Mouse (Mus musculus) intestine, postnatal 0 days (tissue): ENCODE measurements around the gene Zfp524. TPM values are rescaled to one million over a fixed set of nuclear protein-coding genes. Genes with fewer than 3 reads are reported as not detected.

ENCODE experiments used
- ATAC-seq: fragments of 200-750 bp; cut with Nextera tagmentation; 2 replicates; pipeline ENCODE4 v1.8.0; 2017; ENCODE audit warnings: mild to moderate bottlenecking, moderate TSS enrichment, moderate library complexity
- H3K27ac ChIP-seq: fragments of 300-500 bp; sonication (generic); 2 replicates; pipeline ENCODE4 v1.5.1; 2014; ENCODE audit warnings: mild to moderate bottlenecking, low read depth, low read length, moderate library complexity
- H3K27me3 ChIP-seq: fragments of 300-500 bp; sonication (generic); replicated peaks from 2 replicates; pipeline ENCODE4 v1.6.1; 2014; ENCODE audit warnings: low read length, mixed read lengths; ENCODE audit not compliant: control insufficient read depth, insufficient read depth
- H3K36me3 ChIP-seq: fragments of 300-500 bp; sonication (generic); 2 replicates; pipeline ENCODE4 v1.6.1; 2014; ENCODE audit warnings: mild to moderate bottlenecking, moderate library complexity; ENCODE audit not compliant: control insufficient read depth, insufficient read depth
- H3K4me1 ChIP-seq: fragments of 300-500 bp; sonication (generic); replicated peaks from 2 replicates; pipeline ENCODE4 v1.6.1; 2014; ENCODE audit warnings: antibody characterized with exemption, low read length, mixed read lengths; ENCODE audit not compliant: control insufficient read depth, insufficient read depth
- H3K4me2 ChIP-seq: fragments of 300-500 bp; sonication (generic); replicated peaks from 2 replicates; pipeline ENCODE4 v1.6.1; 2014; ENCODE audit warnings: low read depth, mild to moderate bottlenecking, moderate library complexity
- H3K4me3 ChIP-seq: fragments of 300-500 bp; sonication (generic); 2 replicates; pipeline ENCODE4 v1.5.1; 2014; ENCODE audit warnings: low read depth, low read length
- H3K9ac ChIP-seq: fragments of 300-500 bp; sonication (generic); 2 replicates; pipeline ENCODE4 v1.6.1; 2014; ENCODE audit warnings: mild to moderate bottlenecking, low read depth, low read length
- H3K9me3 ChIP-seq: fragments of 300-500 bp; sonication (generic); 2 replicates; pipeline ENCODE4 v1.6.1; 2016; ENCODE audit warnings: mixed run types; ENCODE audit not compliant: control insufficient read depth
- CTCF ChIP-seq: sonication (generic); IDR thresholded peaks from 2 replicates; pipeline ENCODE4 v1.5.1; 2016; ENCODE audit warnings: low read depth, mild to moderate bottlenecking, control low read depth, antibody characterized with exemption, moderate library complexity
- WGBS: fragments of 180-500 bp; shearing (Covaris S2); extraction: QIAGEN DNeasy Blood & Tissue Kit; methylation state at CpG from one replicate; pipeline ENCODE4 v1.1.7; 2014; 5-methylcytosine and 5-hydroxymethylcytosine counted together
- polyA plus RNA-seq: library from polyadenylated mRNA; unstranded; fragments of >200 nt; fragmentation: Nextera tagmentation; extraction: Ambion mirVana; gene quantifications from 2 replicates; pipeline ENCODE4 v1.2.1, GENCODE M21; 2015

Gene Zfp524
- polyA plus RNA-seq, 1 experiment from 2014 or later: 21.9 TPM

DNA sequence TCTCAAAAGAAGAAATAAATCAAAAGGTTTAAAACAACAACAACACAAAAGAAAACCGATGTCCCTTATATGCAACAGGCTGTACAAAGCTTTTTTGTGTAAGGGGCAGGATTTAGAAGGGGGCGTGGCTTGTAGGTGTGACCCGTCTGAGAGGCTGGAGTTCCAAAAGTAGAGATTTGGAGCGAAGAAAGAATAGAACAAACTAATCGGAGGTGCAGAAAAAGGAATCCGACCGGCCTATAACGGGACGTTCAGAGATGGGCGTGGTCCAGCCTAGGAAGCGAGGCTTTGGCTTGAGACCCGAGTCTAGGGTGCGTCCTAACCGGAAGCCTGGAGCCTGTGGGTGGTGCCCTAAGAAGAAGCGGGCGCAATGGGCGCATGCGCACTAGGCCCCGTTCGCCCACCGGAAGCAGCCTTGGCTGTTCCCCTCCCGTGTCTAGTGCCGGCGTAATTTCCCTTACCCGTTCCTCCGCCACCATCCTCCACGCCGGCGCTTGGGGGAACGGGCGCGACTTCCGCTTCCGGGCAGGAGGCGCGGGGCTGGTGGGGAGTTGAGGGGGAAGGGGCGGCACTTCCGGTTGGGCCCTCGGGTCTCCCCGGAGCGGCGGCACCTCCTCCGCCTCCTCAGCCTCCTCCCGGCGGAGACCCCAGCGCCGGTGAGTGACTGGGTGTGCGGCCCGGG is 5.9 kb downstream of the Zfp524 start, which contains the start of the genes Zfp865 and Ccdc106:
Zfp865 (plus strand) TSS at position 377 of the 682 bp plus-strand sequence.
Ccdc106 (plus strand) TSS at position 554 of the 682 bp plus-strand sequence.
- Histone ChIP-seq H3K4me2 (peak within 1 kb of the TSS; percentile 75), H3K9me3 (no peaks in the 10 kb centered on the region), H3K27me3 (no peaks in the 10 kb centered on the region), H3K36me3 (peaks cover 22% of the 10 kb centered on the region; the same call in 1 of the 2 replicates), H3K4me3 (peak within 1 kb of the TSS; percentile 88), H3K4me1 (peaks cover 3% of the 10 kb centered on the region; the same call in 1 of the 2 replicates), H3K27ac (peak within 1 kb of the TSS; percentile 95), H3K9ac (peak within 1 kb of the TSS; percentile 96)
- TF ChIP-seq CTCF: 0 out of 2 replicates have a peak, but pooled peaks have one; percentile 9
- WGBS: under 1% methylated on average over 49 of the region's 49 CpGs
- ATAC-seq: peak; percentile 86

DNA sequence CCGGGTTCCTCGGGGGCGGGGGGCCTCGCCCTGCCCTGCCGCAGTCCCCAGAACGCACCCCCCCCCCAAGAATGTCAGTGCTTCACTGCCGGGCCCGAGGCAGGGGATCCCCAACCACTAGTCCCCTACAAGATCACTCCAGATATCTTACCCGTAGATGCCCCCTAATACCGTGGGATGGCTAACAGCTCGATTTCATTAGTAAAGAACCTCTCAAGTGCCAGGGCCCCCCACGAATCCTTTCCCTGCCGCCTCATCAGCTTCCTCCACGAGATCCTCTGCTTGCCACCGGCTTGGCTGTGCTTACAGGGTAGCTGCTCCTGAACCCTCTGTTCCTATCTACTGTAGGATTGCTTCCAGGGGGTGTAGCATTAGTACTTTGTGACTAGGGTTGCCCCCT is 6.5 kb downstream of the Zfp524 start:
- Histone ChIP-seq H3K4me2 (peak overlapping the region; percentile 75), H3K27me3 (no peaks in the 10 kb centered on the region), H3K4me3 (peak overlapping the region; percentile 88), H3K36me3 (peaks cover 22% of the 10 kb centered on the region; the same call in 1 of the 2 replicates), H3K9me3 (no peaks in the 10 kb centered on the region), H3K27ac (peak overlapping the region; percentile 95), H3K9ac (peak overlapping the region; percentile 96), H3K4me1 (peaks cover 3% of the 10 kb centered on the region; the same call in 1 of the 2 replicates)
- WGBS: under 1% methylated on average over 15 of the region's 15 CpGs
- no peak for TF ChIP-seq CTCF
- 0 out of 2 replicates have a peak, but pooled peaks have one; percentile 0 for ATAC-seq

DNA sequence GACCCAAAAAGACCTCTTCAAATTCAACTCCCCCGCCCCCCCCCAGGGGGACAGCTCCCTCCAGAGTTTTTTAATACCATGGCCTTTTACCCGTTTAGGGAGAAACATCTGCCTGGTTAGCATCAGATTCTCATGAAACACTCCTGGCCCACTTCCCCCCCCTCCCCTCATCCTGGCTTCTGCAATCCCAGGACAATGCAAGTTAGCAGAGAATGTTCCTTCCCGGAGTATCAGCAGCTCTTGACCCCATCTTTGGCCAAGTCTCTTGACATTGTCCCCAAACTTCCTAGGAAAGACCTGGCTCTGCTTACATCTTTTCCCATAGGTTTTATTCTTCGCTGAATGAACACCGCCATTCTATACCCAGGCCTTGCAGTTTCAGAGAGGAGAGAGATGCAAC is 7.0 kb downstream of the Zfp524 start:
- no peak for TF ChIP-seq CTCF
- Histone ChIP-seq H3K4me1 (no peaks in the 10 kb centered on the region; the same call in 1 of the 2 replicates), H3K9me3 (no peaks in the 10 kb centered on the region), H3K27ac (peak overlapping the region; percentile 95), H3K36me3 (peaks cover 22% of the 10 kb centered on the region; the same call in 1 of the 2 replicates), H3K4me3 (peak overlapping the region; percentile 88), H3K27me3 (no peaks in the 10 kb centered on the region), H3K4me2 (peak overlapping the region; percentile 75), H3K9ac (peak overlapping the region; percentile 96)
- no peak for ATAC-seq
- WGBS: 41% methylated on average over 5 of the region's 5 CpGs

DNA sequence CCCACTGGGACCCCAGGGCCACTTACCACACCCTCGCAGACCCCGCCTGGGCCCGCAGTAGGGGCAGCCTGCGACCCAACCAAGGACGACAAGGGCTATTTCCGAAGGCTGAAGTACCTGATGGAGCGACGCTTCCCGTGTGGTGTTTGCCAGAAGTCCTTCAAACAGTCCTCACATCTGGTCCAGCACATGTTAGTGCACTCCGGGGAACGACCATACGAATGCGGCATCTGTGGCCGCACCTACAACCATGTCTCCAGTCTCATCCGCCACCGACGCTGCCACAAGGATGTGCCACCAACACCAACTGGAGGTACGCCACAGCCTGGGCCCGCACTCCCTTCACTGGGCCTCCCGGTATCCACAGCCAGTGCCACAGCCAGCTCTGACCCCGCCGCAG is 15.3 kb downstream of the Zfp524 start:
- Histone ChIP-seq H3K9me3 (peaks cover 16% of the 10 kb centered on the region), H3K4me1 (no peaks in the 10 kb centered on the region), H3K36me3 (peaks cover 55% of the 10 kb centered on the region), H3K4me3 (no peak overlapping the region), H3K9ac (no peak overlapping the region), H3K27ac (0 out of 2 replicates have a peak overlapping the region, but pooled peaks have one; percentile 46), H3K27me3 (no peaks in the 10 kb centered on the region), H3K4me2 (no peak overlapping the region)
- no peak for ATAC-seq
- no peak for TF ChIP-seq CTCF
- 92% methylated on average over 22 of the region's 22 CpGs for WGBS

GRCm38 (mm10) chr7:5029946-5030345 is 15.7 kb downstream of the Zfp524 start:
- TF ChIP-seq CTCF: no peak
- Histone ChIP-seq H3K4me1 (no peaks in the 10 kb centered on the region), H3K36me3 (peaks cover 52% of the 10 kb centered on the region), H3K4me2 (no peak overlapping the region), H3K27ac (peak overlapping the region; percentile 46; the same call in 1 of the 2 replicates), H3K9me3 (peaks cover 16% of the 10 kb centered on the region), H3K27me3 (no peaks in the 10 kb centered on the region), H3K4me3 (no peak overlapping the region), H3K9ac (no peak overlapping the region)
- 94% methylated on average over 21 of the region's 21 CpGs for WGBS
- no peak for ATAC-seq

GRCm38 (mm10) chr7:5030554-5031275 is 16.5 kb downstream of the Zfp524 start:
- TF ChIP-seq CTCF: no peak
- Histone ChIP-seq H3K9ac (no peak overlapping the region), H3K9me3 (peaks cover 16% of the 10 kb centered on the region), H3K4me1 (no peaks in the 10 kb centered on the region), H3K36me3 (peaks cover 59% of the 10 kb centered on the region), H3K27me3 (no peaks in the 10 kb centered on the region), H3K4me2 (no peak overlapping the region), H3K27ac (peak overlapping the region; percentile 46), H3K4me3 (no peak overlapping the region)
- WGBS: 88% methylated on average over 63 of the region's 63 CpGs
- no peak for ATAC-seq
